Mouse (Mus musculus) T-helper 17 cell (primary cell): Measurements from ENCODE around the gene Inpp5d.

ENCODE experiments used
- in situ Hi-C, 2 experiments: fragments of 300-600 bp; cut with MboI, MseI; formaldehyde crosslinking; loops; 1 replicate in 1 of 2; 2 replicates in 1 of 2; pipeline ENCODE4 v1.15.1; 2025; ENCODE audit warnings: high pct_unique_total_duplicates in 2 of 2

Inpp5d gene

GRCm38 (mm10) chr1:87755641-87756470 lies 135.7 kb downstream of the Inpp5d start, which contains the start of gene Atg16l1:
Gene Atg16l1 (plus strand): TSS chr1:87755870.
- in situ Hi-C loops, result no loop called here

GRCm38 (mm10) chr1:87763821-87764220 lies 143.7 kb downstream of the Inpp5d start:
- in situ Hi-C loops, result loop anchor here in 1 of 2 experiments (10.0 kb wide), 1 partner anchor 539 kb away; no protein-coding TSS in a partner anchor

- in situ Hi-C loops, result loop anchor here in 1 of 2 experiments (10.0 kb wide), 1 partner anchor 541 kb away; no protein-coding TSS in a partner anchor
Observed at GRCm38 (mm10) chr1:87765741-87766140, 145.6 kb downstream of the Inpp5d start.

- in situ Hi-C loops, result loop anchor here in 1 of 2 experiments (10.0 kb wide), 1 partner anchor 541 kb away; no protein-coding TSS in a partner anchor
Observed at GRCm38 (mm10) chr1:87766233-87766632, 146.1 kb downstream of the Inpp5d start.

- in situ Hi-C loops, result loop anchor here in 1 of 2 experiments (10.0 kb wide), 1 partner anchor 544 kb away; no protein-coding TSS in a partner anchor
Observed at GRCm38 (mm10) chr1:87769263-87769662, 149.2 kb downstream of the Inpp5d start.
